Mouse (Mus musculus) testis, adult 2 months (tissue): ENCODE results near the gene Gm3336. TPM values are rescaled to one million over a fixed set of nuclear protein-coding genes. Genes with fewer than 3 reads are reported as not detected.

Source experiments
- H3K27ac ChIP-seq: fragments of 200-500 bp; 2 replicates; pipeline ENCODE4 v1.5.1; 2012; ENCODE audit warnings: low read depth, low read length; ENCODE audit not compliant: control insufficient read depth, insufficient read depth
- H3K27me3 ChIP-seq: fragments of 200-500 bp; 2 replicates; pipeline ENCODE4 v1.6.1; 2012; ENCODE audit warnings: mild to moderate bottlenecking, low read length, moderate library complexity; ENCODE audit not compliant: control insufficient read depth, insufficient read depth
- H3K36me3 ChIP-seq: fragments of 200-500 bp; 2 replicates; pipeline ENCODE4 v1.6.1; 2012; ENCODE audit warnings: mild to moderate bottlenecking, low read length; ENCODE audit not compliant: control insufficient read depth, insufficient read depth
- H3K4me1 ChIP-seq: fragments of 200-500 bp; 2 replicates; pipeline ENCODE4 v1.6.1; 2012; ENCODE audit warnings: low read length; ENCODE audit not compliant: control insufficient read depth, insufficient read depth
- H3K4me3 ChIP-seq: fragments of 200-500 bp; 2 replicates; pipeline ENCODE4 v1.5.1; 2012; ENCODE audit warnings: low read depth, mild to moderate bottlenecking, low read length, moderate library complexity, mixed read lengths; ENCODE audit not compliant: control insufficient read depth
- CTCF ChIP-seq: fragments of 200-500 bp; IDR thresholded peaks from 2 replicates; pipeline ENCODE4 v1.5.1; 2012; ENCODE audit warnings: low read depth, mild to moderate bottlenecking, inconsistent platforms, low read length, moderate library complexity; ENCODE audit not compliant: control insufficient read depth, insufficient read depth, insufficient replicate concordance
- POLR2A ChIP-seq: fragments of 200-500 bp; IDR thresholded peaks from 2 replicates; pipeline ENCODE4 v1.6.1; 2012; ENCODE audit warnings: low read depth, mild to moderate bottlenecking, inconsistent platforms, low read length, moderate library complexity; ENCODE audit not compliant: control insufficient read depth
- polyA plus RNA-seq: library from polyadenylated mRNA; depleted of rRNA; stranded (reverse); fragments of >200 nt; gene quantifications from 2 replicates; pipeline ENCODE4 v1.2.3, GENCODE M21; 2012

Gm3336 gene
- polyA plus RNA-seq, 1 experiment: 0.86 TPM

- Histone ChIP-seq H3K4me1 (peaks cover 29% of the 10 kb centered on the region), H3K27me3 (no peaks in the 10 kb centered on the region), H3K27ac (no peak overlapping the region), H3K4me3 (no peak overlapping the region), H3K36me3 (no peaks in the 10 kb centered on the region)
- TF ChIP-seq POLR2A (no peak), CTCF (no peak)
Measured at GRCm38 (mm10) chr8:70756476-70757040, 38.2 kb downstream of the Gm3336 start.

- no peak overlapping the region for H3K27ac ChIP-seq
- H3K4me3 ChIP-seq: no peak overlapping the region
- no peaks in the 10 kb centered on the region for H3K36me3 ChIP-seq
- H3K27me3 ChIP-seq: no peaks in the 10 kb centered on the region
- peaks cover 29% of the 10 kb centered on the region for H3K4me1 ChIP-seq
- no peak for TF ChIP-seq POLR2A
- peak; percentile 45; the same call in 1 of the 2 replicates for TF ChIP-seq CTCF
Measured at GRCm38 (mm10) chr8:70757523-70758307, 39.4 kb downstream of the Gm3336 start.

- Histone ChIP-seq H3K4me3 (no peak overlapping the region), H3K27me3 (no peaks in the 10 kb centered on the region), H3K27ac (no peak overlapping the region), H3K36me3 (no peaks in the 10 kb centered on the region), H3K4me1 (peaks cover 26% of the 10 kb centered on the region)
- TF ChIP-seq POLR2A (no peak), CTCF (no peak)
Measured at GRCm38 (mm10) chr8:70758308-70758615, 39.9 kb downstream of the Gm3336 start.

DNA sequence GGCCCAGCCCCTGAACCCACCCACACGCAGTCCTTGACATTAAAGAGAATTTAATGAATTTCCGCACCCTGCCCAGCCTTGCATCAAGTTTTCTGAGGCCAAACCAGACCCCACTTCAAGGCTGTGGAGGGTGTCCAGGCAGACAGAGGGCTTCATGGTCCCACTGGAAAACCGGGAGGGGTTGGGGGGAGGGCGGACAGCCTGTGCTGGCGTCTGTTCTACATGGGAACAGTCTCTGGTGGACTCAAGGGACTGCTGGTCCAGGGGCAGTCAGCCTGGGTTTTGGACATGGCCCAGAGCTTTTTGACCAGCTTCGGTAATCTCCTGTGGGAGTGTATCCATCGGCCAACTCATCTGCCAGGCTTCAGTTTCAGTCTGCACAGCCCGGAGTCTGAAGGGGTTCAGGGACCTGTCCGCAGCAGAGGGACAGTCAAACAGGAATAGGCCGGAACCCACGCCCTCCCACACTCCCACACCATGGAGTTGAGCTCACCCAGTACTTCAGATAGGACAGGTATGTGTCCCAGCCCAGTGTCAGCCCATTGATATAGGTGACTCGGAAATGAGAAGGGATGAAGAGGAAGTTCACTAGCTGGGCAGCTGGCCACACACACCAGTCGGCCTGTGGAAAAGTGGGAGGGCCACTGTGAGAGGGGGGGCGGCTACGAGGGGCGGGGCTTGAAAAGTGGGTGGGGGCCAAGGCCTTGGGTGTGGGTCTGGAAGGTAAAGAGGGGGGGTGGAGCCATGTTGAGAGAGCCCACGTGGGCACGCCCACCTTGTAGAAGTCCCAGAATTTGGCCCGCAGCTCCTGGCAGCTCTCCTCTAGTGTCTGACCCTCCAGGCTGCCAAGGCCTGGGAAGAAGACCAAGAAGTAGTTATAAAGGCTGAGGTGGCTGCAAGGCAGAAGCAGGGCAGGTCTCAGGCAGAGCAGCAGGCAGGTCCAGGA lies 40.5 kb downstream of the Gm3336 start:
- Histone ChIP-seq H3K4me3 (no peak overlapping the region), H3K4me1 (peaks cover 23% of the 10 kb centered on the region), H3K27ac (no peak overlapping the region), H3K36me3 (no peaks in the 10 kb centered on the region), H3K27me3 (no peaks in the 10 kb centered on the region)
- TF ChIP-seq POLR2A (no peak), CTCF (no peak)

DNA sequence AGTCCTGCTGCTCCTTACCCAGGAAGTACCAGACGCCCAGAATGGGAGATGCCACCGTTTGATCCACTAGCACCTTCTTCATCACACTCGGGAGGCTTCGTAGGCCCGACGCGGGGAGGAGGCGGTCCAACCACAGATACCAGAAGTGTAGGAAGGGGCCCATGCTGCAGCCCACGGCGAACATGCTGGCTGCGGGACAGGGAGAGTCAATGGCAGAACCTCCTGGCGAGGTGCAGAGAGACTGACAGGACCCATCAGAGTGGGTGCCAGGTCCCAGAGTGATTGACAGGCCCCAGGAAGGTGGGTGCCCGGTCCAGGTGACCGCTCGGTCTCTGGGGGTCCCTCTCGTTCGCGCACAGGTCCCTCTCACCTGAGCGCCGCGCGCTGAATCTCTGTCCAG lies 42.0 kb downstream of the Gm3336 start:
- peak overlapping the region; percentile 81 for H3K4me3 ChIP-seq
- no peak for TF ChIP-seq CTCF
- no peak for TF ChIP-seq POLR2A
- H3K36me3 ChIP-seq: no peaks in the 10 kb centered on the region
- peak overlapping the region; percentile 39 for H3K27ac ChIP-seq
- peaks cover 15% of the 10 kb centered on the region for H3K4me1 ChIP-seq
- no peaks in the 10 kb centered on the region for H3K27me3 ChIP-seq

GRCm38 (mm10) chr8:70760775-70761406 lies 42.5 kb downstream of the Gm3336 start, which contains the start of gene Mpv17l2:
Mpv17l2 (minus strand) TSS chr8:70760946.
- peak within 1 kb of the TSS; percentile 81 for H3K4me3 ChIP-seq
- peak within 1 kb of the TSS; percentile 70 for H3K27ac ChIP-seq
- TF ChIP-seq CTCF (no peak), POLR2A (peak; percentile 72)
- no peaks in the 10 kb centered on the region for H3K36me3 ChIP-seq
- no peaks in the 10 kb centered on the region for H3K27me3 ChIP-seq
- H3K4me1 ChIP-seq: peaks cover 15% of the 10 kb centered on the region

DNA sequence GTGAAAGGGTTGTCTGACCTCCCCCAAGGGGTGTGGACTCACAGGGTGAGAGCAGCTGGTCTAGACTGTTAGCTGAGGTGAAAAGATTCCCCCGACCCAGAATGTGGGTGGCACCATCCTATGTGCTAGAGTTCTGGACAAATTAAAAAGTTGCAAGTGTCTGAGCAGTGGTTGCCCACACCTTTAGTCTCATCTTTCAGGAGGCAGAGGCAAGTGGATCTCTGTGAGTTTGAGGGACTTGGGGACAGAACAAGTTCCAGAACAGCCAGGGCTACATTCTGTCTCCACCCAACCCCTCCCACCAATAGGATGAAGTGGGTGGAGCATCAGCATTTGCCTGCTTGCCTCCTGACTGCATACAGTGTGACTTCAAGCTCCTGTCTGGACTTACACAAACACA lies 43.8 kb downstream of the Gm3336 start:
- no peaks in the 10 kb centered on the region for H3K36me3 ChIP-seq
- TF ChIP-seq CTCF: no peak
- TF ChIP-seq POLR2A: no peak
- no peak overlapping the region for H3K4me3 ChIP-seq
- H3K4me1 ChIP-seq: peaks cover 23% of the 10 kb centered on the region
- no peaks in the 10 kb centered on the region for H3K27me3 ChIP-seq
- no peak overlapping the region for H3K27ac ChIP-seq
